Mouse (Mus musculus): ENCODE data around the gene Ltbr.

GRCm38 (mm10) chr6:125348721-125349574 lies 35.3 kb upstream of the Ltbr start, which contains the start of gene Tnfrsf1a:
- no peak for TF ChIP-seq CTCF (IDR thresholded peaks at IDR 0.05; ENCODE audit: control insufficient read depth, insufficient read depth, insufficient read length)
- TF ChIP-seq MAX (IDR thresholded peaks at IDR 0.05): no peak
- TF ChIP-seq USF1 (IDR thresholded peaks at IDR 0.05; ENCODE audit: low read depth): no peak
- no peak for TF ChIP-seq FOSL1 (IDR thresholded peaks at IDR 0.05; ENCODE audit: insufficient read depth, low read length, poor library complexity, severe bottlenecking)
- no peak for TF ChIP-seq MYOG (IDR thresholded peaks at IDR 0.05; ENCODE audit: control insufficient read depth, extremely low read depth, insufficient read length)
